Mouse (Mus musculus) cerebellum, adult (tissue): ENCODE data around the gene Tsks.

Experiments used
- ATAC-seq: cut with Nextera tagmentation; 2 replicates; pipeline ENCODE4 v1.9.2; 2017; ENCODE audit warnings: mild to moderate bottlenecking, moderate library complexity, mixed read lengths; ENCODE audit not compliant: insufficient number of reproducible peaks, low FRiP score, low TSS enrichment

Gene Tsks

GRCm38 (mm10) chr7:45004546-45004945 is 61.5 kb downstream of the Tsks start:
- ATAC-seq = no peak

GRCm38 (mm10) chr7:45005321-45005992 is 62.5 kb downstream of the Tsks start:
- ATAC-seq = no peak

GRCm38 (mm10) chr7:45006503-45006902 is 63.5 kb downstream of the Tsks start:
- no peak for ATAC-seq

GRCm38 (mm10) chr7:45007141-45007540 is 64.1 kb downstream of the Tsks start:
- no peak for ATAC-seq
